Mouse (Mus musculus): Measurements from ENCODE around the gene Larp1.

GRCm38 (mm10) chr11:58025881-58026280, 17.0 kb downstream of the Larp1 start:
- TF ChIP-seq CTCF (IDR thresholded peaks at IDR 0.05; ENCODE audit: extremely low read depth, insufficient read depth, low read length): no peak
- no peak for TF ChIP-seq POLR2A (IDR thresholded peaks at IDR 0.05; ENCODE audit: extremely low read depth, insufficient read depth, low read length)

Data from cortical plate, adult 2 months (tissue).